Mouse (Mus musculus): ENCODE measurements around the gene 4930516K23Rik.

Gene 4930516K23Rik

GRCm38 (mm10) chr7:104061345-104061744 lies at the start of gene 4930516K23Rik:
Gene 4930516K23Rik, minus strand, starts transcription at chr7:104061445.
- no peak for DNase-seq (ENCODE audit: low read depth, low spot score)

GRCm38 (mm10) chr7:104104757-104104972 lies 43.4 kb upstream of the 4930516K23Rik start, which contains the start of gene Olfr646:
Gene Olfr646, plus strand, starts transcription at chr7:104104873.
- DNase-seq (ENCODE audit: low read depth, low spot score) = no peak

- peak; percentile 51 for DNase-seq (ENCODE audit: low read depth, low spot score)
These were observed 42.9 kb upstream of the 4930516K23Rik start for GRCm38 (mm10) chr7:104103913-104104756.

- no peak for DNase-seq (ENCODE audit: low read depth, low spot score)
These were observed 24.1 kb upstream of the 4930516K23Rik start, which contains the start of gene Olfr645 for GRCm38 (mm10) chr7:104085365-104085764. Gene Olfr645, minus strand, starts transcription at chr7:104085465.

- DNase-seq (ENCODE audit: low read depth, low spot score) = no peak
These were observed 10.5 kb upstream of the 4930516K23Rik start, which contains the start of gene Olfr644 for GRCm38 (mm10) chr7:104071769-104072168. Gene Olfr644, minus strand, starts transcription at chr7:104071869.

- DNase-seq (ENCODE audit: low read depth, low spot score) = no peak
These were observed 2.0 kb downstream of the 4930516K23Rik start for GRCm38 (mm10) chr7:104059215-104059614.

GRCm38 (mm10) chr7:104052566-104052965 lies 8.7 kb downstream of the 4930516K23Rik start, which contains the start of gene Olfr642:
Gene Olfr642, minus strand, starts transcription at chr7:104052666.
- DNase-seq (ENCODE audit: low read depth, low spot score) = no peak

- no peak for DNase-seq (ENCODE audit: low read depth, low spot score)
These were observed 10.5 kb downstream of the 4930516K23Rik start for GRCm38 (mm10) chr7:104050745-104051144.

- no peak for DNase-seq (ENCODE audit: low read depth, low spot score)
These were observed 26.1 kb downstream of the 4930516K23Rik start, which contains the start of gene Olfr641 for GRCm38 (mm10) chr7:104035145-104035544. Gene Olfr641, plus strand, starts transcription at chr7:104035445.

GRCm38 (mm10) chr7:104026978-104027377 lies 34.3 kb downstream of the 4930516K23Rik start:
- no peak for DNase-seq (ENCODE audit: low read depth, low spot score)

GRCm38 (mm10) chr7:104025473-104025872 lies 35.8 kb downstream of the 4930516K23Rik start, which contains the start of gene Olfr640:
Gene Olfr640, minus strand, starts transcription at chr7:104025573.
- DNase-seq (ENCODE audit: low read depth, low spot score) = no peak

- no peak for DNase-seq (ENCODE audit: low read depth, low spot score)
These were observed 39.6 kb downstream of the 4930516K23Rik start for GRCm38 (mm10) chr7:104021651-104022050.

GRCm38 (mm10) chr7:104018953-104019352 lies 42.3 kb downstream of the 4930516K23Rik start:
- DNase-seq (ENCODE audit: low read depth, low spot score) = no peak

- no peak for DNase-seq (ENCODE audit: low read depth, low spot score)
These were observed 44.0 kb downstream of the 4930516K23Rik start, which contains the start of gene Olfr639 for GRCm38 (mm10) chr7:104017203-104017602. Gene Olfr639, minus strand, starts transcription at chr7:104017303.

Data from mesoderm, embryonic 11.5 days (tissue).